Mouse (Mus musculus) heart, embryonic 10.5 days (tissue): ENCODE measurements around the gene Setd2. TPM values are rescaled to one million over a fixed set of nuclear protein-coding genes. Genes with fewer than 3 reads are reported as not detected.
A peak's percentile ranks its signal among the peaks of the same experiment; 100 is the strongest.

Experiments
- DNase-seq: peaks from one replicate; pipeline ENCODE4 v3.0.0-alpha.2; 2017; ENCODE audit warnings: low spot score
- H3K27ac ChIP-seq: fragments of 300-500 bp; sonication (generic); 2 replicates; pipeline ENCODE4 v1.5.1; 2016; ENCODE audit warnings: mild to moderate bottlenecking
- H3K27me3 ChIP-seq: fragments of 300-500 bp; sonication (generic); 2 replicates; pipeline ENCODE4 v1.6.1; 2016; ENCODE audit warnings: mild to moderate bottlenecking; ENCODE audit not compliant: poor library complexity, insufficient read depth, severe bottlenecking
- H3K36me3 ChIP-seq: fragments of 300-500 bp; sonication (generic); 2 replicates; pipeline ENCODE4 v1.6.1; 2016; ENCODE audit warnings: mild to moderate bottlenecking, moderate library complexity
- H3K4me1 ChIP-seq: fragments of 300-500 bp; sonication (generic); 2 replicates; pipeline ENCODE4 v1.6.1; 2016; ENCODE audit warnings: mild to moderate bottlenecking
- H3K4me3 ChIP-seq: fragments of 300-500 bp; sonication (generic); 2 replicates; pipeline ENCODE4 v1.5.1; 2016; ENCODE audit warnings: mild to moderate bottlenecking, moderate library complexity
- H3K9me3 ChIP-seq: fragments of 300-500 bp; sonication (generic); 2 replicates; pipeline ENCODE4 v1.6.1; 2016; ENCODE audit warnings: mild to moderate bottlenecking, moderate library complexity
- WGBS: fragments of 180-500 bp; shearing (Covaris S2); methylation state at CpG from one replicate; pipeline ENCODE4 v1.1.7; 2016; 5-methylcytosine and 5-hydroxymethylcytosine counted together
- polyA plus RNA-seq: library from polyadenylated mRNA; unstranded; fragments of >200 nt; fragmentation: Nextera tagmentation; extraction: Ambion mirVana; gene quantifications from 2 replicates; pipeline ENCODE4 v1.2.1, GENCODE M21; 2016

The Setd2 gene
- polyA plus RNA-seq, 1 experiment from 2014 or later, result 29.5 TPM

- no peaks in the 10 kb centered on the region for H3K9me3 ChIP-seq
- H3K36me3 ChIP-seq, result no peaks in the 10 kb centered on the region
- DNase-seq, result no peak
- peaks cover 30% of the 10 kb centered on the region for H3K27me3 ChIP-seq
- no peak overlapping the region for H3K4me3 ChIP-seq
- H3K4me1 ChIP-seq, result peaks cover 49% of the 10 kb centered on the region
- H3K27ac ChIP-seq, result no peak overlapping the region
Measured at GRCm38 (mm10) chr9:110649775-110650174, 117.4 kb downstream of the Setd2 start.

DNA sequence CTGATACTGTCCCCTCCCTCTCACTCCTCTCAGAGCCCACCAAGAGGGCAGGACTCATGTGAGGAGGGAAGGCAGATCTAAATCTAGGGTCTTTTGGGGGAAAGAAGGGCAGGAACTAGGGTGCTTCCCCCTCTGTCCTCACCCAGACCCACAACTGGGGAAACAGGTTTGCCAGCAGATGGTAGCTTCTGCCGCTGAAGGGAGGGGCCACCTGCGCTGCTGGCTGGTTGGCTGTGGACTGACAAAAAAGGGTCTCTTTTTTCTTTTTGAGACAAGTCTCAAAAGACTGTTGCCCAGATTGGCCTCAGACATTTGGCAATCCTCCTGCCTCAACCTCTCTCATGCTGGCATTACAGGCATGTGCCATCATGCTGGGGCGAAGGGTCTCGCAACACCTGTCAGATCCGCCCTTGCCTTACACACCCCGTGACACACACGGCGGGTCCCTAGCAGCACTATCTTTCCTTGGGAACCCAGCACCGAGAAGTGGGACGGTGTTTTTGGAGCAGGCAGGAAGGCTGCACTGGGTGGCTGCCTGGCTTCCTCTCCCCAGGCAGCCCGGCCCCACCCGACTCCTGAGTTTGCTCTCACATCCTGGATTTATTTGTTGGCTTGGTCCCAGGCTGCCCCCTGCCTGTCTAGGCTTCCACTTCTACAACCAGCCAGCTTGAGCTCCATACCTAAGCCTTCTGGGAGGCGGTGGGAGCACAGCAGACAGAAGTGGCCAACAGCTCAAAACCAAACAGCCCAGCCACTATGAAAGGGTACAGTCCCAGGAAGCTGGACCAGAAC, 119.7 kb downstream of the Setd2 start:
- H3K4me3 ChIP-seq, result peak overlapping the region; percentile 84
- H3K36me3 ChIP-seq, result no peaks in the 10 kb centered on the region
- H3K27me3 ChIP-seq, result peaks cover 30% of the 10 kb centered on the region
- peaks cover 58% of the 10 kb centered on the region for H3K4me1 ChIP-seq
- no peaks in the 10 kb centered on the region for H3K9me3 ChIP-seq
- H3K27ac ChIP-seq, result peak overlapping the region; percentile 90
- WGBS, result 27% methylated on average over 13 of the region's 13 CpGs
- DNase-seq, result no peak

GRCm38 (mm10) chr9:110652963-110653654, 120.7 kb downstream of the Setd2 start:
- Histone ChIP-seq H3K27me3 (peaks cover 30% of the 10 kb centered on the region), H3K9me3 (no peaks in the 10 kb centered on the region), H3K36me3 (no peaks in the 10 kb centered on the region), H3K4me1 (peaks cover 63% of the 10 kb centered on the region), H3K27ac (peak overlapping the region; percentile 90), H3K4me3 (peak overlapping the region; percentile 84)
- 20% methylated on average over 14 of the region's 14 CpGs for WGBS
- DNase-seq, result no peak

- Histone ChIP-seq H3K4me3 (peak within 1 kb of the TSS; percentile 84), H3K27me3 (peaks cover 30% of the 10 kb centered on the region), H3K9me3 (no peaks in the 10 kb centered on the region), H3K27ac (peak within 1 kb of the TSS; percentile 90), H3K36me3 (no peaks in the 10 kb centered on the region), H3K4me1 (peaks cover 58% of the 10 kb centered on the region)
- under 1% methylated on average over 73 of the region's 75 CpGs for WGBS
- DNase-seq, result peak; percentile 98
Measured at GRCm38 (mm10) chr9:110653655-110654461, 121.5 kb downstream of the Setd2 start, which contains the start of gene Nbeal2. Nbeal2 (minus strand) TSS chr9:110654161.

DNA sequence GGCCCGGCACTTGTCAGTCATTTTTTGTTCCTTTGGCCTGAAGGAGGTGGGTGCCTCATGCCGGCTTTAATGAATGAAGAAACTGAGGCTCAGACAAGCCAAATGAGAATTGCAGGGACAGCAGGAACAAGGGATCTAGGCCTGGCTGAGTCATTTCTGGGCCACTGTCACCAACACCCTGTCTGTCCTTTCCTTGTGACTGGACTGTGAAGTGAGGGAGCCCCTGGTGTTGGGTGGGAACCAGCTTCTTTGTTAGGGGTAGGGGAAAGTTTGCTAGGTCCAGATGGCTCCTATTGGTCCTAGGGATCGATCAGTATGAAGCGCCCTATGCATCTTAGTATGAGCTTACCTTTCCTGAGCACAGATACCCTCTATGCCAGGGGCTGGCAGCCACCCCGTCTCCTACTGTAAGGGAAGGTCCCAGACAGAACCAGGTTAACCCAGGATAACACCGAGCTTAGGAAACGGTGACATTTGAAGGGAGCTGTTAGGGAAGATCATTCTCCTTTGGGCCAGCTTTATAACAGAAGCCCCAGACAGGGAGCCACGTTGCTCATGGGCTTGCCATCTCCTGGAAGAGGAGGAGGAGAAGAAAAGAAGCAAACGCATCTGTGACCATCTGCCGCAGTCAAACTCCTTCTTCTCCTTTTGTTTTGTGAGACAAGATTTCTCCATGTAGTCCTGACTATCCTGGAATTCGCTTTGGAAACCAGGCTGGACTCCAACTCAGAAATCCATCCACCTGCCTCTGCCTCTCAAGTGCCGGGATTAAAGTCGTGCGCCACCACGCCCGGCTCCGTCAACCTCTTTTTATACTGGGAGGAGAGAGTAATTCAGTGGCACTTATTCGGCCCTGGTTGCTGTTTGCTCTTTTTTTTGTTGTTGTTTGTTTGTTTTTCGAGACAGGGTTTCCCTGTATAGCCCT, 122.6 kb downstream of the Setd2 start:
- H3K27me3 ChIP-seq, result peaks cover 30% of the 10 kb centered on the region
- peak overlapping the region; percentile 84 for H3K4me3 ChIP-seq
- peak overlapping the region; percentile 90 for H3K27ac ChIP-seq
- DNase-seq, result no peak
- peaks cover 58% of the 10 kb centered on the region for H3K4me1 ChIP-seq
- no peaks in the 10 kb centered on the region for H3K9me3 ChIP-seq
- WGBS, result 80% methylated on average over 19 of the region's 19 CpGs
- H3K36me3 ChIP-seq, result peaks cover 7% of the 10 kb centered on the region; the same call in 1 of the 2 replicates

DNA sequence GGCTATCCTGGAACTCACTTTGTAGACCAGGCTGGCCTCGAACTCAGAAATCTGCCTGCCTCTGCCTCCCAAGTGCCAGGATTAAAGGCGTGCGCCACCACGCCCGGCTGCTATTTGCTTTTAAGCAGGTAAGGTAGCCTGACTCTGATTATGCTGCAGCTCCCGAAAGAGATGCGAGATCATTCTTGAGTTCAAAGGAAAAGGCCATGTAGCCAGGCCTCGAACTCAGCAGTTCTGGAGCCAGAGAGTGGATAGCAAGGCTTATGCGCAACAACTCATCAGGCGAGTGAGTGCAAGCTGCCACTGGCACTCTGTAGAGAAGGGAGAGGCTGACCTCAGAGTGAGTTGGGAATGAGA, 123.2 kb downstream of the Setd2 start:
- Histone ChIP-seq H3K9me3 (no peaks in the 10 kb centered on the region), H3K4me3 (peak overlapping the region; percentile 81), H3K4me1 (peaks cover 58% of the 10 kb centered on the region), H3K36me3 (peaks cover 9% of the 10 kb centered on the region; the same call in 1 of the 2 replicates), H3K27me3 (peaks cover 30% of the 10 kb centered on the region), H3K27ac (peak overlapping the region; percentile 97)
- no peak for DNase-seq
- WGBS, result 83% methylated on average over 10 of the region's 10 CpGs

- peak within 1 kb of the TSS; percentile 97 for H3K27ac ChIP-seq
- DNase-seq, result peak; percentile 97
- peaks cover 61% of the 10 kb centered on the region for H3K4me1 ChIP-seq
- peaks cover 21% of the 10 kb centered on the region for H3K27me3 ChIP-seq
- under 1% methylated on average over 50 of the region's 52 CpGs for WGBS
- peak within 1 kb of the TSS; percentile 84 for H3K4me3 ChIP-seq
- no peaks in the 10 kb centered on the region for H3K9me3 ChIP-seq
- peaks cover 9% of the 10 kb centered on the region; the same call in 1 of the 2 replicates for H3K36me3 ChIP-seq
Measured at GRCm38 (mm10) chr9:110656249-110657221, 124.1 kb downstream of the Setd2 start, which contains the start of gene Ccdc12. Ccdc12 (plus strand) TSS chr9:110656503.

GRCm38 (mm10) chr9:110657474-110658078, 125.2 kb downstream of the Setd2 start:
- H3K4me1 ChIP-seq, result peaks cover 58% of the 10 kb centered on the region
- DNase-seq, result no peak
- H3K36me3 ChIP-seq, result peaks cover 12% of the 10 kb centered on the region; the same call in 1 of the 2 replicates
- peak overlapping the region; percentile 97 for H3K27ac ChIP-seq
- H3K27me3 ChIP-seq, result peaks cover 11% of the 10 kb centered on the region
- WGBS, result 76% methylated on average over 13 of the region's 13 CpGs
- no peaks in the 10 kb centered on the region for H3K9me3 ChIP-seq
- H3K4me3 ChIP-seq, result peak overlapping the region; percentile 81

DNA sequence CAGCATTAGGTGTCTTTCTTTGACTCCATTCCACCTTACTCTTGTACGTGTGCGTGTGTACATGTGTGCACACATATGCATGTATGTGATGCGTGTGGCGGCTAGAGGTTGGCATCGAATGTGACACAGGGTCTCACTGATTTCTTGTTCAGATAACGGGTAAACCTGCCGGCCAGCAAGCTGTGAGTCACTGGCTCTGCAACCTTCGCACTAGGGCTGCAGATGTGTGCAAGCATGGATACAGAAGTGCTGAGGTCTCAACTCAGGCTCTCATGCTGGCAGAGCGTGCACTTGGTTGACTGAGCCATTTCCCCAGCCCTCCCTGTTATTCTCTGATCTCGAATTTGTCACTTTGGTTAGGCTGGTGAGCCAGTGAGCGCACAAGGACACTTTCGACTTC, 127.1 kb downstream of the Setd2 start:
- no peaks in the 10 kb centered on the region for H3K27me3 ChIP-seq
- 88% methylated on average over 12 of the region's 12 CpGs for WGBS
- no peak overlapping the region for H3K27ac ChIP-seq

GRCm38 (mm10) chr9:110660208-110660607, 127.8 kb downstream of the Setd2 start:
- H3K4me1 ChIP-seq, result peaks cover 43% of the 10 kb centered on the region
- WGBS, result 83% methylated on average over 2 of the region's 2 CpGs
- no peak overlapping the region for H3K27ac ChIP-seq
- no peaks in the 10 kb centered on the region for H3K9me3 ChIP-seq
- peaks cover 12% of the 10 kb centered on the region; the same call in 1 of the 2 replicates for H3K36me3 ChIP-seq
- DNase-seq, result no peak
- H3K27me3 ChIP-seq, result no peaks in the 10 kb centered on the region
- H3K4me3 ChIP-seq, result no peak overlapping the region

More for the DNA sequence above, 127.1 kb downstream of the Setd2 start:
- Histone ChIP-seq H3K9me3 (no peaks in the 10 kb centered on the region), H3K36me3 (peaks cover 12% of the 10 kb centered on the region; the same call in 1 of the 2 replicates), H3K4me1 (peaks cover 44% of the 10 kb centered on the region), H3K4me3 (no peak overlapping the region)
- no peak for DNase-seq
